Mouse (Mus musculus) CH12.LX (cell line): ENCODE results near the gene Scml4. TPM values are rescaled to one million over a fixed set of nuclear protein-coding genes. Genes with fewer than 3 reads are reported as not detected.

ENCODE experiments used
- DNase-seq: peaks from one replicate; pipeline ENCODE4 v3.0.0-alpha.2; 2013; ENCODE audit errors: extremely low read depth
- H3K27ac ChIP-seq: 2 replicates; pipeline ENCODE4 v1.5.1; 2012; ENCODE audit warnings: low read depth, mild to moderate bottlenecking, control low read depth, moderate library complexity; ENCODE audit not compliant: insufficient read depth
- H3K27me3 ChIP-seq: replicated peaks from 2 replicates; pipeline ENCODE3; 2012; ENCODE audit warnings: inconsistent platforms
- H3K36me3 ChIP-seq, 2 experiments: replicated peaks in 1 of 2; 2 replicates each; pipeline versions ENCODE3 to v1.6.1; 2012; ENCODE audit warnings: inconsistent platforms in 1 of 2, low read length in 1 of 2, mild to moderate bottlenecking in 1 of 2, mixed read lengths in 1 of 2, moderate library complexity in 1 of 2; ENCODE audit not compliant: control insufficient read depth in 1 of 2, insufficient read depth in 1 of 2
- H3K4me1 ChIP-seq, 2 experiments: 2 replicates each; pipeline ENCODE4 v1.6.1; 2012; ENCODE audit warnings: inconsistent platforms in 1 of 2, moderate library complexity in 1 of 2; ENCODE audit not compliant: insufficient read depth in 2 of 2, control insufficient read depth in 1 of 2
- H3K4me2 ChIP-seq: 2 replicates; pipeline ENCODE4 v1.6.1; 2012; ENCODE audit warnings: low read depth, mild to moderate bottlenecking, control low read depth; ENCODE audit not compliant: poor library complexity, insufficient read depth, severe bottlenecking
- H3K4me3 ChIP-seq, 3 experiments: fragments of 150-350 bp in 1 of 3; sonication (generic) in 1 of 3; replicated peaks in 1 of 3; 2 replicates each; pipeline versions ENCODE3 to v1.5.1; 2011 to 2012; ENCODE audit warnings: low read depth in 2 of 3, low read length in 2 of 3, mild to moderate bottlenecking in 2 of 3, moderate library complexity in 2 of 3, control low read depth in 1 of 3, improper control_type of control experiment in 1 of 3, inconsistent platforms in 1 of 3, mixed read lengths in 1 of 3; ENCODE audit not compliant: poor library complexity in 1 of 3
- H3K79me2 ChIP-seq: replicated peaks from 2 replicates; pipeline ENCODE4 v1.6.1; 2012; ENCODE audit warnings: mild to moderate bottlenecking, moderate library complexity; ENCODE audit not compliant: control insufficient read depth, poor library complexity, insufficient read depth, severe bottlenecking; ENCODE audit errors: extremely low read depth
- H3K9ac ChIP-seq: 2 replicates; pipeline ENCODE4 v1.6.1; 2012; ENCODE audit warnings: low read depth, mild to moderate bottlenecking, control low read depth, moderate library complexity; ENCODE audit not compliant: insufficient read depth
- H3K9me3 ChIP-seq: replicated peaks from 2 replicates; pipeline ENCODE3; 2012; ENCODE audit warnings: low read length, inconsistent platforms, mixed read lengths
- BHLHE40 ChIP-seq: IDR thresholded peaks from 2 replicates; pipeline ENCODE4 v1.6.1; 2011; ENCODE audit warnings: mild to moderate bottlenecking, low read depth, low read length, improper control_type of control experiment
- E2F4 ChIP-seq: IDR thresholded peaks from 2 replicates; pipeline ENCODE4 v1.6.1; 2011; ENCODE audit warnings: low read depth, low read length, improper control_type of control experiment; ENCODE audit not compliant: insufficient replicate concordance
- ELF1 ChIP-seq: IDR thresholded peaks from 2 replicates; pipeline ENCODE4 v1.6.1; 2014; ENCODE audit warnings: low read depth, mild to moderate bottlenecking, inconsistent platforms, low read length, improper control_type of control experiment
- EP300 ChIP-seq: IDR thresholded peaks from 2 replicates; pipeline ENCODE4 v1.6.1; 2011; ENCODE audit warnings: low read length, improper control_type of control experiment
- GABPA ChIP-seq: IDR thresholded peaks from 2 replicates; pipeline ENCODE4 v1.6.1; 2012; ENCODE audit warnings: low read depth, low read length, improper control_type of control experiment, inconsistent platforms; ENCODE audit not compliant: insufficient replicate concordance
- HCFC1 ChIP-seq: IDR thresholded peaks from 2 replicates; pipeline ENCODE4 v1.6.1; 2012; ENCODE audit warnings: low read depth, mild to moderate bottlenecking, inconsistent platforms, low read length, improper control_type of control experiment
- IRF4 ChIP-seq: IDR thresholded peaks from 2 replicates; pipeline ENCODE4 v1.6.1; 2014; ENCODE audit warnings: low read depth, mild to moderate bottlenecking, inconsistent platforms, low read length, improper control_type of control experiment
- JUN ChIP-seq: IDR thresholded peaks from 2 replicates; pipeline ENCODE4 v1.6.1; 2011; ENCODE audit warnings: low read depth, mild to moderate bottlenecking, low read length, improper control_type of control experiment, moderate library complexity; ENCODE audit not compliant: insufficient read depth
- KAT2A ChIP-seq: IDR thresholded peaks from 2 replicates; pipeline ENCODE4 v1.6.1; 2012; ENCODE audit warnings: low read length, improper control_type of control experiment, inconsistent platforms; ENCODE audit not compliant: insufficient replicate concordance
- MAFK ChIP-seq: IDR thresholded peaks from 2 replicates; pipeline ENCODE4 v1.6.1; 2011; ENCODE audit warnings: low read length, improper control_type of control experiment; ENCODE audit not compliant: insufficient replicate concordance
- MAX ChIP-seq: IDR thresholded peaks from 2 replicates; pipeline ENCODE4 v1.6.1; 2011; ENCODE audit warnings: low read length, improper control_type of control experiment
- MAZ ChIP-seq: IDR thresholded peaks from 2 replicates; pipeline ENCODE4 v1.6.1; 2012; ENCODE audit warnings: low read depth, mild to moderate bottlenecking, inconsistent platforms, low read length, improper control_type of control experiment, moderate library complexity
- MEF2A ChIP-seq: IDR thresholded peaks from 2 replicates; pipeline ENCODE4 v1.6.1; 2014; ENCODE audit warnings: low read depth, mild to moderate bottlenecking, inconsistent platforms, low read length, improper control_type of control experiment, borderline replicate concordance
- MXI1 ChIP-seq: IDR thresholded peaks from 2 replicates; pipeline ENCODE4 v1.6.1; 2011; ENCODE audit warnings: mild to moderate bottlenecking, low read depth, low read length, improper control_type of control experiment
- MYC ChIP-seq: IDR thresholded peaks from 2 replicates; pipeline ENCODE4 v1.6.1; 2011; ENCODE audit warnings: low read depth, mild to moderate bottlenecking, improper control_type of control experiment, low read length
- NELFE ChIP-seq: IDR thresholded peaks from 2 replicates; pipeline ENCODE4 v1.6.1; 2011; ENCODE audit warnings: low read depth, low read length, improper control_type of control experiment
- NRF1 ChIP-seq: IDR thresholded peaks from 2 replicates; pipeline ENCODE4 v1.6.1; 2014; ENCODE audit warnings: low read depth, mild to moderate bottlenecking, inconsistent platforms, low read length, improper control_type of control experiment, moderate library complexity
- PAX5 ChIP-seq: IDR thresholded peaks from 2 replicates; pipeline ENCODE4 v1.6.1; 2012; ENCODE audit warnings: low read length, inconsistent platforms, mixed read lengths
- POLR2A ChIP-seq: IDR thresholded peaks from 2 replicates; pipeline ENCODE4 v1.6.1; 2011; ENCODE audit warnings: low read depth, mild to moderate bottlenecking, improper control_type of control experiment, low read length
- POLR2AphosphoS2 ChIP-seq: IDR thresholded peaks from 2 replicates; pipeline ENCODE4 v1.6.1; 2011; ENCODE audit warnings: low read depth, low read length, improper control_type of control experiment
- RAD21 ChIP-seq: IDR thresholded peaks from 2 replicates; pipeline ENCODE4 v1.6.1; 2011; ENCODE audit warnings: low read depth, mild to moderate bottlenecking, low read length, improper control_type of control experiment, moderate library complexity
- RCOR1 ChIP-seq: conservative IDR thresholded peaks from 2 replicates; pipeline ENCODE4 v1.6.1; 2012; ENCODE audit warnings: low read depth, mild to moderate bottlenecking, inconsistent platforms, low read length, improper control_type of control experiment
- SIN3A ChIP-seq: IDR thresholded peaks from 2 replicates; pipeline ENCODE4 v1.6.1; 2012; ENCODE audit warnings: low read length, improper control_type of control experiment, inconsistent platforms
- TBP ChIP-seq: conservative IDR thresholded peaks from 2 replicates; pipeline ENCODE4 v1.6.1; 2011; ENCODE audit warnings: low read depth, low read length, improper control_type of control experiment
- UBTF ChIP-seq: IDR thresholded peaks from 2 replicates; pipeline ENCODE4 v1.6.1; 2012; ENCODE audit warnings: low read depth, mild to moderate bottlenecking, inconsistent platforms, low read length, improper control_type of control experiment, moderate library complexity
- ZC3H11A ChIP-seq: IDR thresholded peaks from 2 replicates; pipeline ENCODE4 v1.6.1; 2012; ENCODE audit warnings: low read depth, mild to moderate bottlenecking, inconsistent platforms, low read length, improper control_type of control experiment
- ZKSCAN1 ChIP-seq: IDR thresholded peaks from 2 replicates; pipeline ENCODE4 v1.6.1; 2012; ENCODE audit warnings: low read depth, inconsistent platforms, low read length, improper control_type of control experiment, borderline replicate concordance
- ZMIZ1 ChIP-seq: IDR thresholded peaks from 2 replicates; pipeline ENCODE4 v1.6.1; 2012; ENCODE audit warnings: low read depth, mild to moderate bottlenecking, inconsistent platforms, low read length, improper control_type of control experiment
- ZNF384 ChIP-seq: IDR thresholded peaks from 2 replicates; pipeline ENCODE4 v1.6.1; 2012; ENCODE audit warnings: low read depth, low read length, improper control_type of control experiment, inconsistent platforms
- dilution Hi-C: fragments of 300-500 bp; cut with MboI; formaldehyde crosslinking; loops from 2 replicates; pipeline ENCODE4 v1.14.3; 2020; ENCODE audit warnings: low sequenced_read_pairs; ENCODE audit not compliant: extremely low pct_unique_long_range_greater_than_20kb, extremely low pct_ligation_motif_present
- in situ Hi-C: fragments of 300-500 bp; cut with MboI; formaldehyde crosslinking; loops from 3 replicates; pipeline ENCODE4 v1.14.3; 2019; ENCODE audit warnings: low sequenced_read_pairs, low pct_ligation_motif_present, low pct_unique_long_range_greater_than_20kb, mixed read lengths
- polyA plus RNA-seq: library from polyadenylated mRNA; unstranded; fragments of >175 nt; gene quantifications from 2 replicates; pipeline ENCODE4 v1.2.1, GENCODE M21; 2012; ENCODE audit warnings: low read depth; ENCODE audit not compliant: insufficient read length
- total RNA-seq, 2 experiments: library from RNA; depleted of rRNA; stranded (reverse); fragments of 300-350 nt in 1 of 2; fragments of >200 nt in 1 of 2; gene quantifications; 2 replicates each; pipeline ENCODE4 v1.2.3; 2012 to 2014

The Scml4 gene
- total and polyA plus RNA-seq, 3 experiments: 2.7 to 3.3 (median 3.0) TPM

DNA sequence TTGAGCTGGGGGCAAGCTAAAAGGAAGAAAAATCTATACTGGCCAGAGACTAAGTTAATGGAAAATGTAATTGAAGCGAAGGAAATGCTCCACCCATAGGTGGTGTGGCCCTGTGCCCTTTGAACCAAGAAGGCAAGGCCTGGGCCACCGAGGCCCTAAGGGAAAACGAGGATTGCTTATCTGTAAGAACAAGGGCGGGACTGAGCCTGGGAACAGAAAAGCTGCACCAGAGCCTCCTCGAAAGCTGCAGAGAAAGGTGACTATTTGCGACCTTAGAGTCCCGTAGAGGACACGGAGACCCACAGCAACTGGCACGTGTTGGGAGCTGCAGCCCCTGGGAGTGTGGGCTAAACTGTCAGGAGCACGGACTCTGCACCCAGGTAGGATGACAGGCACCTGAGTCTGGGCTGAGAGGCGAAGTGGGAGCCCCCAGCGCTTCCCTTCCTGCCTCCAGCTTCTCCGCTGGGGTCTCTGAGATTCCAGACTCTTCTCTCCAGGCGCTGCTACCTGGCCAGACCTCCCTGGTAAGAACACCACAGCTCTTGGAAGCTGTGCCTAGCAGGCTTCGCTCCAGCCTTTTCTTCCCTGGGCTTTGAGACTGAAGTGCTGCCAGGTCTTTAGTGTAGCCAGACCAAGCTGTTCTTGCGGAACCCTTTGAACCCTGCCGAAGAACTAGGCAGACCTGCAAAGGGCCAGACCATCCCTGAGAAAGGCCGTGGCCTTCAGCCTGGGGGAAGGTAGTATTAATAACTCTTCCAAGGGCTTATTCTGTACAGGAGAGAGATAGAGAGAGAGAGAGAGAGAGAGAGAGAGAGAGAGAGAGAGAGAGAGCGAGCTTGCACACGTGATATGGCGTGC lies 80.3 kb downstream of the Scml4 start:
- dilution Hi-C loops: no loop called here
- H3K36me3 ChIP-seq: no peaks in the 10 kb centered on the region
- no peaks in the 10 kb centered on the region for H3K27me3 ChIP-seq
- in situ Hi-C loops: loop anchor here (25.0 kb wide), 1 partner anchor 228 kb away; no protein-coding TSS in a partner anchor
- H3K9me3 ChIP-seq: no peaks in the 10 kb centered on the region
- H3K27ac ChIP-seq: no peak overlapping the region
- no peak overlapping the region for H3K4me3 ChIP-seq
- no peak for TF ChIP-seq POLR2A
- TF ChIP-seq NRF1: no peak
- no peak for TF ChIP-seq NELFE
- no peak for TF ChIP-seq HCFC1
- TF ChIP-seq EP300: no peak
- no peak for TF ChIP-seq TBP
- TF ChIP-seq MAX: no peak
- TF ChIP-seq GABPA: no peak
- TF ChIP-seq MXI1: no peak
- no peak for TF ChIP-seq POLR2AphosphoS2
- no peak for TF ChIP-seq KAT2A
- TF ChIP-seq MYC: no peak
- TF ChIP-seq MAFK: no peak
- TF ChIP-seq RCOR1: no peak
- TF ChIP-seq ZKSCAN1: no peak
- no peak for TF ChIP-seq ZC3H11A
- TF ChIP-seq ZMIZ1: no peak
- no peak overlapping the region for H3K4me2 ChIP-seq
- no peaks in the 10 kb centered on the region for H3K79me2 ChIP-seq
- H3K4me1 ChIP-seq: peaks cover 0 to 13% of the 10 kb centered on the region in 2 experiments; a peak in 3 of 4 replicates
- no peak for DNase-seq
- no peak overlapping the region for H3K9ac ChIP-seq

DNA sequence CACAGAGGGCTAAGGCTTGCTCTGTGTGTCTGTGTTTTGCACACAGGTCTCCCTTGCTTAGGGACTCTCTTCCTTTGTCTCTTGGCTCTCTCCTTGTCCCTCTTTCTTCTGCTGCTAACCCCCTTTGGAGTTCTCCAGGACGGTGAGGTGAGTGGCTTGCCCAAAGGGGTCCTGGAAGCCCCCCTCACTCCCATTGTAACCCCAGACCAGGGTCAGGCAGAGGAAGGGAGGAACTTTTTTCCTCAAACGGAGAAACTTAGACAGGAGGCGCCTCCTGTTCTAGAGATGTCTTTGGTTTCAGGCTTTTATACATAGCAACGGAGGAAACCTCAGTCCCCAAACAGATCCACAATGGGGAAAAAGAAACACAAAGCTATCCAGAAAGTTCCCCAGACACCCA lies 81.1 kb downstream of the Scml4 start:
- no peaks in the 10 kb centered on the region for H3K36me3 ChIP-seq
- dilution Hi-C loops (no loop called here), in situ Hi-C loops (loop anchor here (25.0 kb wide), 1 partner anchor 229 kb away; no protein-coding TSS in a partner anchor)
- H3K9ac ChIP-seq: no peak overlapping the region
- no peaks in the 10 kb centered on the region for H3K79me2 ChIP-seq
- no peak overlapping the region for H3K27ac ChIP-seq
- H3K27me3 ChIP-seq: no peaks in the 10 kb centered on the region
- no peak for DNase-seq
- TF ChIP-seq GABPA (no peak), MAZ (no peak), ELF1 (no peak), SIN3A (no peak), ZC3H11A (no peak), E2F4 (no peak), JUN (no peak), PAX5 (no peak), MYC (no peak), ZNF384 (no peak), RAD21 (no peak), BHLHE40 (no peak), NELFE (no peak), HCFC1 (no peak), IRF4 (no peak), UBTF (no peak), RCOR1 (no peak), MEF2A (no peak), POLR2AphosphoS2 (no peak), MAFK (no peak)
- no peak overlapping the region for H3K4me3 ChIP-seq
- H3K4me1 ChIP-seq: peaks cover 0 to 13% of the 10 kb centered on the region in 2 experiments; a peak in 3 of 4 replicates
- no peaks in the 10 kb centered on the region for H3K9me3 ChIP-seq
- H3K4me2 ChIP-seq: no peak overlapping the region
